Mouse (Mus musculus) midbrain, postnatal 0 days (tissue): ENCODE measurements at regions not wholly inside any gene's neighbourhood (a gene's known extent, or its start where the extent isn't known, plus 50 kb on each side); places are given as distances from the start of the nearest gene placed in this dataset.

Experiments
- ATAC-seq: fragments of 200-750 bp; cut with Nextera tagmentation; 2 replicates; pipeline ENCODE4 v1.8.0; 2017; ENCODE audit warnings: moderate number of reproducible peaks, mild to moderate bottlenecking, moderate TSS enrichment, moderate library complexity; ENCODE audit not compliant: low FRiP score
- DNase-seq: peaks from one replicate; pipeline ENCODE4 v3.0.0-alpha.2; 2015; ENCODE audit warnings: low spot score
- H3K27ac ChIP-seq: fragments of 300-500 bp; sonication (generic); 2 replicates; pipeline ENCODE4 v1.5.1; 2014; ENCODE audit warnings: low read depth, mild to moderate bottlenecking, low read length, mixed read lengths
- H3K27me3 ChIP-seq: fragments of 300-500 bp; sonication (generic); 2 replicates; pipeline ENCODE4 v1.6.1; 2014; ENCODE audit warnings: low read length, control low read depth, mixed read lengths; ENCODE audit not compliant: insufficient read depth
- H3K36me3 ChIP-seq: fragments of 300-500 bp; sonication (generic); 2 replicates; pipeline ENCODE4 v1.6.1; 2014; ENCODE audit warnings: low read length, control low read depth, mixed read lengths; ENCODE audit not compliant: insufficient read depth
- H3K4me1 ChIP-seq: fragments of 300-500 bp; sonication (generic); 2 replicates; pipeline ENCODE4 v1.6.1; 2014; ENCODE audit warnings: mild to moderate bottlenecking, control low read depth, antibody characterized with exemption, low read length, mixed read lengths; ENCODE audit not compliant: insufficient read depth
- H3K4me2 ChIP-seq: fragments of 300-500 bp; sonication (generic); 2 replicates; pipeline ENCODE4 v1.6.1; 2014; ENCODE audit warnings: low read depth, mild to moderate bottlenecking, low read length, mixed read lengths; ENCODE audit not compliant: poor library complexity, severe bottlenecking
- H3K4me3 ChIP-seq: fragments of 300-500 bp; sonication (generic); 2 replicates; pipeline ENCODE4 v1.5.1; 2014; ENCODE audit warnings: low read depth, mild to moderate bottlenecking, low read length, moderate library complexity
- H3K9ac ChIP-seq: fragments of 300-500 bp; sonication (generic); replicated peaks from 2 replicates; pipeline ENCODE4 v1.6.1; 2014; ENCODE audit warnings: mild to moderate bottlenecking, low read length, moderate library complexity, mixed read lengths; ENCODE audit not compliant: poor library complexity, severe bottlenecking
- H3K9me3 ChIP-seq: fragments of 300-500 bp; sonication (generic); 2 replicates; pipeline ENCODE4 v1.6.1; 2016; ENCODE audit warnings: low read length, control low read depth
- CTCF ChIP-seq: IDR thresholded peaks from 2 replicates; pipeline ENCODE4 v1.5.1; 2016; ENCODE audit warnings: antibody characterized with exemption, mild to moderate bottlenecking
- WGBS: fragments of 180-500 bp; shearing (Covaris S2); extraction: QIAGEN DNeasy Blood & Tissue Kit; methylation state at CpG from one replicate; pipeline ENCODE4 v1.1.7; 2014; 5-methylcytosine and 5-hydroxymethylcytosine counted together

GRCm38 (mm10) chr1:14064856-14065255 is 2028.3 kb downstream of the 4930444P10Rik start:
- Histone ChIP-seq H3K27me3 (no peaks in the 10 kb centered on the region), H3K27ac (no peak overlapping the region), H3K36me3 (no peaks in the 10 kb centered on the region), H3K4me2 (no peak overlapping the region), H3K4me3 (no peak overlapping the region), H3K9ac (no peak overlapping the region), H3K9me3 (no peaks in the 10 kb centered on the region), H3K4me1 (no peaks in the 10 kb centered on the region)
- DNase-seq (no peak), ATAC-seq (no peak)
- no peak for TF ChIP-seq CTCF
- WGBS: 83% methylated on average over 3 of the region's 3 CpGs

GRCm38 (mm10) chr1:14036163-14036562 is 2057.0 kb downstream of the 4930444P10Rik start:
- DNase-seq: no peak
- 43% methylated on average over 2 of the region's 2 CpGs for WGBS

GRCm38 (mm10) chr1:14011484-14011883 is 2081.6 kb downstream of the 4930444P10Rik start:
- H3K4me2 ChIP-seq: no peak overlapping the region
- H3K27ac ChIP-seq: no peak overlapping the region
- no peak overlapping the region for H3K4me3 ChIP-seq
- WGBS: 84% methylated on average over 9 of the region's 9 CpGs
- no peaks in the 10 kb centered on the region for H3K9me3 ChIP-seq
- H3K4me1 ChIP-seq: no peaks in the 10 kb centered on the region
- no peak for ATAC-seq
- DNase-seq: no peak
- H3K36me3 ChIP-seq: no peaks in the 10 kb centered on the region
- TF ChIP-seq CTCF: no peak
- no peaks in the 10 kb centered on the region for H3K27me3 ChIP-seq
- H3K9ac ChIP-seq: no peak overlapping the region

More at GRCm38 (mm10) chr1:14036163-14036562, 2057.0 kb downstream of the 4930444P10Rik start:
- no peak overlapping the region for H3K27ac ChIP-seq
- no peak for TF ChIP-seq CTCF
- no peaks in the 10 kb centered on the region for H3K27me3 ChIP-seq
- H3K4me2 ChIP-seq: no peak overlapping the region
- H3K9me3 ChIP-seq: no peaks in the 10 kb centered on the region
- H3K9ac ChIP-seq: no peak overlapping the region
- H3K4me3 ChIP-seq: no peak overlapping the region
- H3K36me3 ChIP-seq: no peaks in the 10 kb centered on the region
- no peaks in the 10 kb centered on the region for H3K4me1 ChIP-seq
- no peak for ATAC-seq

DNA sequence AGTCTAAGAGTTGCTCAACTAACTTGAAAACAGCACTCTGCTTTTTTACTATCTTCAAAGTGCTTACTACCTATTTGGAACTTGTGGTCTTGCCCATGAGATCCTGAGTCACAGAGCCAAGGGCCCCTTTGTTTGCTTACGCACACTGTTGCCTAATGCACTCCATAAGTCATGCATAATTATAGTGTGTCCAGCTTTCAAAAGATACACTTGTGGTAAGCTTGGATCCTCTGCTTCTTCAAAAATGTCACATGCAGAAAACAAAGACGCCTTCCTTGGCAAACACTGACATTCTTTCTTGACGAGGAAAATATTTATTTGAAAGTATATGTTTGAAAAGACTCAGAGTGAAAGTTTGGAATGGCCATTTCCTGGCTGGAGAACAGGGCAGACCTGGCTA is 2082.3 kb downstream of the 4930444P10Rik start:
- no peak for TF ChIP-seq CTCF
- ATAC-seq (no peak), DNase-seq (no peak)
- WGBS: 86% methylated on average over 3 of the region's 3 CpGs
- no peak overlapping the region for H3K4me3 ChIP-seq
- H3K4me1 ChIP-seq: no peaks in the 10 kb centered on the region
- no peaks in the 10 kb centered on the region for H3K9me3 ChIP-seq
- no peaks in the 10 kb centered on the region for H3K27me3 ChIP-seq
- H3K9ac ChIP-seq: no peak overlapping the region
- H3K4me2 ChIP-seq: no peak overlapping the region
- H3K27ac ChIP-seq: no peak overlapping the region
- no peaks in the 10 kb centered on the region for H3K36me3 ChIP-seq

DNA sequence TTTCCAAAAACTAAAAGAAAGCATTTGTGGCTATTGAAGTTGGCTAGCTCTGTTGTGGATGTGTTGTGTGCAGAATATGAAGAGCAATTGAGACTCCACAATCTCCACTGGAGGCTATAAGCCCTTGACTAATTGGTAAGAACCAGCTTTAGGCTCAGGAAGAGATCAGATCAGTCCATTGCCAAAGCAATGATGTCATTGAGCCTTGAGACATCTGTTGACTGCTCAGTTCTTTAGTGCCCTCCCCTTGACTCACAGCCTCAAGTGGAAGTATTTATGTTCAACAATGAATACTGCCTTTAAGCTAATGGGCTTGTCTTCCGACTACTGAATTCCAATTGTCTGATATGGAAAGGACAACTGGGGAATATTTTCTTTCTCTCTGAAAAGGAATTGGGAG is 2090.6 kb downstream of the 4930444P10Rik start:
- no peak overlapping the region for H3K4me3 ChIP-seq
- TF ChIP-seq CTCF: no peak
- no peaks in the 10 kb centered on the region for H3K27me3 ChIP-seq
- H3K27ac ChIP-seq: no peak overlapping the region
- H3K36me3 ChIP-seq: no peaks in the 10 kb centered on the region
- 89% methylated on average over 1 of the region's 1 CpGs for WGBS
- H3K9me3 ChIP-seq: no peaks in the 10 kb centered on the region
- H3K4me1 ChIP-seq: no peaks in the 10 kb centered on the region
- H3K4me2 ChIP-seq: no peak overlapping the region
- ATAC-seq (no peak), DNase-seq (no peak)
- H3K9ac ChIP-seq: no peak overlapping the region

DNA sequence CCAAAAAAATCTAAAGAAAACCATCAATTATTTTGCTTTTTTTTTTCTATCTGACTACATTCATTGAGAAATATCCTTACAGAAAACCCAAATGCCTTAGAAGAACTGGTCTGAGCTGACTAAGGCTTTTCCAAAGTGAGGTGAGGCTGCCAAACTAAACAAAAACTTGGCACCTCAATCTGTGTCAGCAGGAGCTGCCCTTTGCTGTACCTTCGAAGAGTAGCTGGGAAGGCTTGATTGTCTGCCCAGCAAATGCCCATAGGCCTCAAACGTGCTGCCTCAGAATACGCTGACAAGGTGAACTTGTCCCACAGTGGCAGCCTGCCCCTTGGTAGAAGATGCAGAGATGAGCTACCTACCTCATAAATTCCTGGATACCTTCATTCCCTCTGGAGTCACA is 2091.7 kb downstream of the 4930444P10Rik start:
- 48% methylated on average over 3 of the region's 3 CpGs for WGBS
- ATAC-seq: no peak
- Histone ChIP-seq H3K4me3 (no peak overlapping the region), H3K27me3 (no peaks in the 10 kb centered on the region), H3K9ac (no peak overlapping the region), H3K9me3 (no peaks in the 10 kb centered on the region), H3K4me2 (no peak overlapping the region), H3K36me3 (no peaks in the 10 kb centered on the region), H3K4me1 (no peaks in the 10 kb centered on the region), H3K27ac (no peak overlapping the region)
- no peak for TF ChIP-seq CTCF
- DNase-seq: peak; percentile 28
